In the genomic region with DNA sequence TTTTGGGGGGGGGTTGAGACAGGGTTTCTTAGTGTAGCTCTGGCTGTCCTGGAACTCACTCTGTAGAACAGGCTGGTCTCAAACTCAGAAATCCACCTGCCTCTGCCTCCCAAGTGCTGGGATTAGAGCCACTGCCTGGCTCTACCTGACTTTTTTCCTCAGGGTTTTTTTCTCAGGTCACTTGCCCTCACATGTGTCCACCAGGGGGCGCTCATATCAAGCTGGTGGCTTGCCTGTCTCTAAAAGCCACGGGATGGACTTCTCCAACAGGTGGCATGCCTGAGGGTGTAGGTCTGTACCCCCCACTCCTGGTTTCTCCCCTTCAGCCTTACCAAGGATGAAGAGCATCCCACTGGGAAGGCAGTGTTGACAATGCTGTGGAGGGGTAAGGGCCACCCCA, we compare ENCODE assay signal across 8 mouse cellular contexts. TPM values are rescaled to one million over a fixed set of nuclear protein-coding genes. Genes with fewer than 3 reads are reported as not detected.
DNase-seq lines count a peak whose midpoint lies in the region; TF ChIP-seq lines count a peak whose summit lies in the region.

No protein-coding gene starts in this region.

- TF ChIP-seq CTCF in C2C12 (IDR thresholded peaks at IDR 0.05; ENCODE audit: control insufficient read depth, insufficient read depth, insufficient read length) = peak; percentile 64

- DNase-seq in ES-CJ7 (ENCODE audit: low read depth, low spot score) = peak; percentile 83
- DNase-seq in cerebellum, adult 18-20 months = peak; percentile 80 to 84
- DNase-seq in gastrocnemius, postnatal 14 days = peak; percentile 85
- DNase-seq in kidney, postnatal 4 days = peak; percentile 94 to 95
- DNase-seq in lung, postnatal 14 days = peak; percentile 94
- DNase-seq in skeletal muscle tissue, adult 2 months (ENCODE audit: low read depth, low spot score) = peak; percentile 66
- peak; percentile 66 for DNase-seq in yolk sac, embryonic 10.5 days (ENCODE audit: low spot score)

- H3K27me3 ChIP-seq in C2C12 (ENCODE audit: control insufficient read depth, insufficient read depth, insufficient read length) = no peaks in the 10 kb centered on the region

- no peak overlapping the region for H3ac ChIP-seq in C2C12 (ENCODE audit: control insufficient read depth, insufficient read length, low read depth)

- H3K79me3 ChIP-seq in C2C12 (ENCODE audit: low read depth) = no peaks in the 10 kb centered on the region

- no peaks in the 10 kb centered on the region for H3K36me3 ChIP-seq in C2C12 (ENCODE audit: control insufficient read depth, insufficient read depth)

- intact Hi-C loops in gastrocnemius, postnatal 14 days (cut with DNase I; ENCODE audit: low total_unique reads) = loop anchor here (2.0 to 5.0 kb wide), 2 partner anchors 68 to 236 kb away; no protein-coding TSS in a partner anchor

- H3K4me3 ChIP-seq in C2C12 (ENCODE audit: insufficient read depth, poor library complexity, severe bottlenecking) = no peak overlapping the region

- H3K79me2 ChIP-seq in C2C12 (ENCODE audit: control insufficient read depth, insufficient read depth) = no peaks in the 10 kb centered on the region

TF ChIP-seq in C2C12, 6 proteins besides CTCF, POLR2A, EP300 and RAD21:
- no peak for TF ChIP-seq CEBPB (IDR thresholded peaks at IDR 0.05; ENCODE audit: low read depth)
- TF ChIP-seq MAX (IDR thresholded peaks at IDR 0.05) = no peak
- no peak for TF ChIP-seq FOSL1 (IDR thresholded peaks at IDR 0.05; ENCODE audit: insufficient read depth, low read length, poor library complexity, severe bottlenecking)
- no peak for TF ChIP-seq USF1 (IDR thresholded peaks at IDR 0.05; ENCODE audit: low read depth)
- TF ChIP-seq MYOD1 (IDR thresholded peaks at IDR 0.05; ENCODE audit: control insufficient read depth, insufficient read length, low read depth) = no peak
- TF ChIP-seq MYOG (IDR thresholded peaks at IDR 0.05; ENCODE audit: control insufficient read depth, extremely low read depth, insufficient read length) = no peak
TF ChIP-seq in C2C12: peak in this region for 0.

RNA-seq across cellular contexts. Expression of a gene that starts 11.5 kb away (rescaled TPM):
- polyA plus RNA-seq in C2C12 (2012; fragmentation: generic; extraction: Trizol) = 0.13 TPM
- total RNA-seq in gastrocnemius, postnatal 14 days (2021) = under 1 TPM; 0.09 to 0.14 TPM

RNA-seq across cellular contexts. Expression of a gene that starts 27.6 kb away (rescaled TPM):
- polyA plus RNA-seq in C2C12 (2012; fragmentation: generic; extraction: Trizol) = 22.4 TPM
- total RNA-seq in gastrocnemius, postnatal 14 days (2021) = 10 to 100 TPM; 43.3 to 49.3 TPM

RNA-seq across cellular contexts. Expression of a gene that starts 27.8 kb away (rescaled TPM):
- polyA plus RNA-seq in C2C12 (2012; fragmentation: generic; extraction: Trizol) = 48.8 TPM
- 10 to 100 TPM; 26.9 to 31.6 TPM for total RNA-seq in gastrocnemius, postnatal 14 days (2021)

RNA-seq across cellular contexts. Expression of a gene that starts 47.6 kb away (rescaled TPM):
- polyA plus RNA-seq in C2C12 (2012; fragmentation: generic; extraction: Trizol) = 81.9 TPM
- total RNA-seq in gastrocnemius, postnatal 14 days (2021) = 10 to 100 TPM; 68.5 to 69.5 TPM

RNA-seq across cellular contexts. Expression of a gene that starts 54.3 kb away (rescaled TPM):
- 0.85 TPM for polyA plus RNA-seq in C2C12 (2012; fragmentation: generic; extraction: Trizol)
- under 1 TPM; 0.38 to 0.41 TPM for total RNA-seq in gastrocnemius, postnatal 14 days (2021)
